Mouse (Mus musculus) testis, adult 2 months (tissue): Measurements from ENCODE around the gene Plce1.

Source experiments
- CTCF ChIP-seq: fragments of 200-500 bp; IDR thresholded peaks from 2 replicates; pipeline ENCODE4 v1.5.1; 2012; ENCODE audit warnings: low read depth, mild to moderate bottlenecking, inconsistent platforms, low read length, moderate library complexity; ENCODE audit not compliant: control insufficient read depth, insufficient read depth, insufficient replicate concordance
- POLR2A ChIP-seq: fragments of 200-500 bp; IDR thresholded peaks from 2 replicates; pipeline ENCODE4 v1.6.1; 2012; ENCODE audit warnings: low read depth, mild to moderate bottlenecking, inconsistent platforms, low read length, moderate library complexity; ENCODE audit not compliant: control insufficient read depth

DNA sequence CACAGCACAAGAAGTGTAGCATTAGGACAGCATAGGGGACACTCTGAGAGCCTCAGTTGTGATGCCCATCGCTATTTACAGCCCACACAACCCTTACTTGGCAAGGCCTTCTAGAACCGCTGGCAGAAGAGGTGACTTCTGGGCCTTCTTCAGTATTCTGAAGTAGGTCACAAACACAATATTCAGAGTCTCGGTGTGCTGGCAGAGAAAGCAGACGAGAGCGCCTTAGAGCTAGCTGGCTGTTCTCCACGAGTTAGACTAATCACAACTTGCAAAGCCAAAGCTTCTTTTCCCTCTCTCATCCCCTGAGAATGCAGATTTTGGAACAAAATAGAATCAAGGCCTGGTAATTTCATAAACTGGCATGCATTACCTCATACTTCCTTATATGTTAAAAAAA lies 317.9 kb downstream of the Plce1 start:
- no peak for TF ChIP-seq CTCF
- no peak for TF ChIP-seq POLR2A
